Mouse (Mus musculus): ENCODE results near the gene Zmym1. TPM values are rescaled to one million over a fixed set of nuclear protein-coding genes. Genes with fewer than 3 reads are reported as not detected.
"Not testable (repeated sequence)": the region's sequence is repeated elsewhere in the genome, so short reads cannot be mapped to it uniquely, and the experiment has no call there.

Gene Zmym1
- total RNA-seq, 2 experiments from 2014 or later, result 8.4 to 10.9 TPM

DNA sequence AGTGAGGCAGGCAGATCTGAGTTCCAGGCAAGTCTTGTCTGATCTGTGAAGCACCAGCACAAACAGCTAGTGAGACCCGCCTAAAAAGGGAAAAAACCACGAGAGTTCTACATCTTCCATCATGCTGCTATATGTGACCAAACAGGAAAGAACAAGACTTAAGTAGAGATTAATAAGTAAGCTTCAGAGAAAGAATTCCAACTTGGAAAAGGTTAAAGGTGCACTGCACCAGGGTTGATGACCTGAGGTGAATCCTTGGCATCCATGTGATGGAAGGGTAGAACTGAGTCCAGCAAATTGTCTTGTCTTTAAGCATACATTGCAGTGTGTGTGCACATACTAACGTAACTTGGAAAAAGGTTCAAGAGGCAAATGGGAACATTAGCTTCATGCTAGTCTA, 23.8 kb downstream of the Zmym1 start:
- ATAC-seq (replicated peaks; ENCODE audit: low FRiP score, poor library complexity, severe bottlenecking), result no peak

DNA sequence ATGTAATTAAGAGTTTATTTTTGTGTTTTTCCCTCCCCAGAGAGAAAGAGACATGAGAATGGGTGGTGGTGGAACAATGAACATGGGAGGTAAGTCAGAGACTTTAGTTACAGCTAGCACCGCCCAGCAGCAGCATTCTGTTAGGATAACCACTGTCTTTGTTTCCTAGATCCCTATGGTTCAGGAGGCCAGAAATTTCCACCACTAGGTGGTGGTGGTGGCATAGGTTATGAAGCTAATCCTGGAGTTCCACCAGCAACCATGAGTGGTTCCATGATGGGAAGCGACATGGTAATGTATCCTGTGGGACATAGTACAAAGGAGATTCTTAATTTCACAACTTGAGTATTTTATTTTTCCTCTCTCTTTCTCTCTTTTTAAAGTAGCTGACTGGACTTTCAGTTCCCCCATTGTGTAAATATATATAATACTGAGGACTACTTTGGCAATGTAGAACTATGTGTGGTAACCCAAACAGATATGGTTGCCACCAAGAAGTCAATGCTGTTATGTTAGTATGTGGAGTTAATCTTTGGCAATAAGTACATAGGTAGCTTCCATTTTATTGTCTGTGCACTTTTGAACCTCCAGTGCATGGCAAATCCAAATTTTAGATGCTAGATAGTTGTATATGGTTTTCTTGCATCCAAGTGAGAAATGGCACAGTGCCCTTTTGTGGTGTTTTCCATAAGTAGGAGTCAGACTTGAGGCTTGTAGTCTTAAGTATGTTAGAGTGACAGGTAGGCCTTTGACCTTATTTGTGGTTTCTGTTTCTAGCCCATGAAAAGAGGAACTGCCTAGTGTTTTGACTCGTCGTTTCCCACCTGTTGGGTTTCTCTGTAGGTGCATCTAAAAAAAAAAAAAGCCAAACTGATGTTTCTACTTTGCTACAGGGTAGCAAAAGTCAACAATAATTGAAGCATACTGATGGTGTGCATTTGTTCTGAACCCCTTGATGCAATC, 33.4 kb downstream of the Zmym1 start:
- ATAC-seq (replicated peaks; ENCODE audit: low FRiP score, poor library complexity, severe bottlenecking), result no peak

DNA sequence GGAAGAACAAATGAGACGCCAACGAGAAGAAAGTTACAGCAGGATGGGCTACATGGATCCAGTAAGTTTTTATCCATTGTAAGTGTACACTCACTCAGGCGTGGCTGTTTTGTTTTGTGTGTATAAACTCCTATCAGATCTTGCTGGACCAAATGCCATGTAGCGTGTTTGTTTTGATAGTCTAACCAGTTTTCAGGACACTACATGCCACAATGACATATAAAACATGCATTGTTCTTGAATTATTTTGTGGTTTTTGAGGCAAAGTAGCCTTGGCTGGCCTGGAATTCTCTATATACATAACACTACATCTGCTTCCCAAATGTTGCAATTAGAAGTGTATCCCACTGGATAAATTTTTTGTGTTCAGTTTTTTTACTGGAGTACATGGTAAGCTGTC, 34.1 kb downstream of the Zmym1 start:
- ATAC-seq (replicated peaks; ENCODE audit: low FRiP score, poor library complexity, severe bottlenecking), result no peak

DNA sequence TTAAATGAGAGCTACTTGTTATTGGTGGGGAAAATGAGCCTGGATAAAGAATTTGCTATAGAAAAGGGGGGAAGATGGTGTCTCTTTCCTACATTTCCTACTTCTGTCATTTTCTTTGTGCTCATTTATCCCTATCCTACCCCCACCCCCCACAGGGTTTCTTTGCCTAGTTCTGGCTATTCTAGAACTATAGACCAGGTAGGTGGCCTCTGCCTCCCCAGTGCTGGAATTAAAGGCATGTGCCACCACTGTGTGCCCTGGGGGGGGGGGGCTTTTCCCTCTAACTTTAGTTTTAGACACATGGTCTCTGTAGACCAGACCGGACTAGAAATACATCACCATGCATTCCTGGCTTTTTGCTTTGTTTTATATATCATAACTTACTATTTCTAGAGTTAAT, 36.7 kb downstream of the Zmym1 start:
- ATAC-seq (replicated peaks; ENCODE audit: low FRiP score, poor library complexity, severe bottlenecking), result no peak

DNA sequence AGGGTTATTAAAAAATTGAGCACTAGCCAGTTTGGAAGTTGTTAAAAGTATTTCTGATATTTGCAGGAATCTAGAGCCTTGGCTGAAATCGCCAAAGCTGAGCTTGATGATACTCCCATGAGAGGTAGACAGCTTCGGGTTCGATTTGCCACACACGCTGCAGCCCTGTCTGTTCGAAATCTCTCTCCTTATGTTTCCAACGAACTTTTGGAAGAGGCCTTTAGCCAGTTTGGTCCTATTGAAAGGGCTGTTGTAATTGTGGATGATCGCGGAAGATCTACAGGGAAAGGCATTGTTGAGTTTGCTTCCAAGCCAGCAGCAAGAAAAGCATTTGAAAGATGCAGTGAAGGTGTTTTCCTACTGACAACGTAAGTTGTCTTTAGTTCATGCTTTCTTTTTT, 37.8 kb downstream of the Zmym1 start:
- ATAC-seq (replicated peaks; ENCODE audit: low FRiP score, poor library complexity, severe bottlenecking), result no peak

GRCm38 (mm10) chr4:127021989-127022626, 38.8 kb downstream of the Zmym1 start:
- ATAC-seq (replicated peaks; ENCODE audit: low FRiP score, poor library complexity, severe bottlenecking), result peak; percentile 79

DNA sequence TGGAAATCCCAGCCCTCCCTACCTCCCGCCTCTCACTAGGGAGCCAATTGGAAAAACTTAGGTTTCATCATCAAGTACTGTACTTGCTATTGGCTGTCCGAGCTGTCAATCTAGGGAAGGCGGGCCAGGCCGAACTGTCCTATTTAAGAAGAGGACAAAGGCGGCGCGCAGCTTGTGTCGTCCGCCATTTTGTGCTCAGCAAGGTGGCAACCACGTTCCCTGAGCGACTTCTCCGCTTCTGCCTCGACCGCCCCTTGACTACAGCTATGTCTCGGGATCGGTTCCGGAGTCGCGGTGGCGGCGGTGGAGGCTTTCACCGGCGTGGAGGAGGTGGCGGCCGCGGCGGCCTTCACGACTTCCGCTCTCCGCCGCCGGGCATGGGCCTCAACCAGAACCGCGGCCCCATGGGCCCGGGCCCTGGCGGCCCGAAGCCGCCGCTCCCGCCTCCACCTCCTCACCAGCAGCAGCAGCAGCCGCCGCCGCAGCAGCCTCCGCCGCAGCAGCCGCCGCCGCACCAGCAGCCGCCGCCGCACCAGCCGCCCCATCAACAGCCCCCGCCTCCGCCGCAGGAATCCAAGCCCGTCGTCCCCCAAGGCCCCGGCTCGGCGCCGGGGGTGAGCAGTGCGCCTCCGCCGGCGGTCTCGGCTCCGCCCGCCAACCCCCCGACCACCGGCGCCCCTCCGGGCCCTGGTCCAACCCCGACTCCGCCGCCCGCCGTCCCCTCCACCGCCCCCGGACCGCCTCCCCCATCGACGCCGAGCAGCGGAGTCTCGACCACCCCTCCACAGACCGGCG, 39.6 kb downstream of the Zmym1 start, which contains the start of gene Sfpq:
Sfpq (plus strand) TSS at position 174 of the 795 bp plus-strand sequence.
- ATAC-seq (replicated peaks; ENCODE audit: low FRiP score, poor library complexity, severe bottlenecking), result peak; percentile 90

GRCm38 (mm10) chr4:127020411-127021150, 40.4 kb downstream of the Zmym1 start:
- ATAC-seq (replicated peaks; ENCODE audit: low FRiP score, poor library complexity, severe bottlenecking), result peak; percentile 23

DNA sequence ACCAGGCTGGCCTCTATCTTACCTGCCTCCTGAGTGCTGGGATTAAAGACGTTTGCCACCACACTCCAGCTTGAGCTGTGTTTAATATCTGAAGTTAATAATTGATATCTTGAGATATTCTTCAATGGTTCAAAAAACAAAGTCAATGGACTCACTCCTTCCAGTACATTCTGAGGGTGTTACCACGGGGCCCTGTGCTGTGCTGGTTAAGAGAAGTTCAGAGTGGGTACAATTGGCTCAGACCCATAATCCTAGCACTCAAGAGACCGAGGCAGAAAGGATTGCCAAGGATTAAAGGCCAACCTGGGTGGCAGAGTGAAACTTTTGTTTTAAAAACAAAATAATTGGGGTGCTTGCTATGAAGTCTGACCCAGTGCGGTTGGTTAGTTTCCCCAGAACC, 44.6 kb downstream of the Zmym1 start:
- no peak for ATAC-seq (replicated peaks; ENCODE audit: low FRiP score, poor library complexity, severe bottlenecking)

GRCm38 (mm10) chr4:127015294-127015993, 45.5 kb downstream of the Zmym1 start:
- ATAC-seq (replicated peaks; ENCODE audit: low FRiP score, poor library complexity, severe bottlenecking), result peak; percentile 100

DNA sequence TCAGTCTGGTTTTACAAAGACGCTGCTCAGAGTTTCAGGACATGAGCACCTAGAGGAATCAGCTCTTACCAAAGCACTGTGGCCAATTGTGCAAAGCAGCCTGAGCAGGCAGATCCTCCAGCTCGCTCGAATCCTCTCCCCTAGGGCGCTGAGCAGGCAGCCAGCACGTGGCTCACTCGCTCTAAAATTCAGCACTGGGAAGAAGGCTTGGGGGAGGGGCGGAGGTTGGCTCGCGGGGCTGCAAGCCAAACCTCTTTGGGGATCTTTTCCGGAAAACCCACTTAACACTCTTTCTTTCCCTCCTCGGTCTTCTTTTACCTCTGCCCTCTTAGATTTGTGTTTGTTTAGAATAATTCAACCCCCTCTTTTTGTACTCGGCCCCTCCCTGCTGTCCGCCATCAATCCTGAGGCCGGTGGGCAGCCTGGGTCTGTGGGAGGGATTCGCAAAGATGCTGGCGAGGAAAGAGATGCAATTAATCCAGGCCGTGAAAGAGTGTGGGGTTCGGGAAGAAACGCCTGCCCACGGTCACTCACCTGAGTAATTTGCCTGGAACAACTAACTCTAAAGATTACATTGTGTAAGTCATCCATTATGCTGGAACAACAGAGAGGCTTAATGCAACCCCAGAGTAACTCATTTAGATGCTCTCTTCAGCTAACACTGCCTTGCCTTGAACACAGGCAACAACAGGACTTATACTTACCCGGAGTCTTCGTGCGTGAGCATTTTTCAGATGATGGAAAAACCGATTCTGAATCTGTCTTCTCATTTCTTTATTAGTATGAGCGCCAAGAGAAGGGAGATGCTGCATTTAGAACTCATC, 55.6 kb downstream of the Zmym1 start:
- no peak for ATAC-seq (replicated peaks; ENCODE audit: low FRiP score, poor library complexity, severe bottlenecking)

GRCm38 (mm10) chr4:127004384-127004783, 56.6 kb downstream of the Zmym1 start:
- ATAC-seq (replicated peaks; ENCODE audit: low FRiP score, poor library complexity, severe bottlenecking), result no peak

DNA sequence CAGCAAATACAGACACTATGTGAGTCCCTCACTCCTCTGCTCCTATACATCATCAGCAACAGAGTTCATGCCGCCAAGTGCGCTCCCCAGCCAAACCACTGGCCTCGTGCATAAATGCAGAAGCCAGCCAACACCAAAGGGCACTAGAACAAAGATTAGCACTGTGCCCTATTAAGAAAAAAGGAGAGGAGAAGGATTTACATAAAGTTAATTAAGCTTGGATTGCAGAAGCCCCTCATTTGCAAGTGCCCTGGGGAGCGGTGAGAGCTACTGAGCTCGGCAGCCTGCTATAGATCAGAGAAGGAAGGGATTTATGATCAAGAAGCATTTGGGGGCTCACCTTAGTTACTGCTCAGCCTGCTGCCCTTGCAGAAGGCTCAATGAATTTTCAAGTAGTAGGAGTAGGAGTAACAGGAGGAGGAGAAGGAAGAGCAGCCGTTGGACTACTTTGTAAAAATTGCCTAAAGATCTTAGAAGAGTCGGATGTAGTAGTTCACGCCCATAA, 60.3 kb downstream of the Zmym1 start:
- ATAC-seq (replicated peaks; ENCODE audit: low FRiP score, poor library complexity, severe bottlenecking), result no peak

DNA sequence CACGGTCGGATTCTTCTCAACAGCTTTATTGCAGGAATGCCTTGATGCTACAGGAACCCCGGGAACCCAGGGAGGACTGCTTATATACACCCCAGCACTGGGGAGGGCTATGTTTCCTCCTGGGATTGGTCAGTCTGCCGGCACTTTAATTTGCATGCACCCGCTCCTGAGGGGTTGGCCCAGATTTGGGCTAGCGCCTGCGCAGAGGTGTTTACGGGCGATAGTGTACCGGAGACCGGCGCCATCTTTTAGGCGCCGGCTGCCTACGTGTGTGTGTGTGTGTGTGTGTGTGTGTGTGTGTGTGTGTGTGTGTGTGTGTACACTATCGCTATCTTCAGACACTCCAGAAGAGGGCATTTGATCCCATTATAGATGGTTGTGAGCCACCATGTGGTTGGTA, 61.6 kb downstream of the Zmym1 start:
- ATAC-seq (replicated peaks; ENCODE audit: low FRiP score, poor library complexity, severe bottlenecking), result not testable (repeated sequence)
